Mouse (Mus musculus): ENCODE measurements around the gene Grin2c. TPM values are rescaled to one million over a fixed set of nuclear protein-coding genes. Genes with fewer than 3 reads are reported as not detected.
A peak's percentile ranks its signal among the peaks of the same experiment; 100 is the strongest.

Gene Grin2c
- polyA plus RNA-seq, 1 experiment from 2014 or later, result 0.12 TPM

DNA sequence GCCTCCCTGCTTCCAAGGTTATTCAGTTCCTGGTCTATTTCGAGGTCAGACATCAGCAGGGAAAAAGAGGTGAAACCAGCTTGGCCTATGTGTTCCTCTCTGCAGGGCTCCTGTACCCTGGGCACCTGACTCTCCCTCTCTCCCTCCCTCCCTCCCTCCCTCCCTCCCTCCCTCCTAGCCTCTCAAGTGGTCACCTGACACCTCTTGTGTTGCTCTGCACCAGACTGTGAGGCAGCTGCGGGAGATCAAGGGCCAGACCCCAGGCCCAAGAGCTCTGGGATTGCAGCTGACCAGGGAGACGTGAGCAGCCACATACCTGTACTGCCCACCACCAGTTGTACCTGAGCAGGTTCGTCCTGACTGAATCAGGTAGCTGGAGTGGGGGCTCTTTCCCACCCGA lies 51.9 kb downstream of the Grin2c start:
- no peak for ATAC-seq (ENCODE audit: low read depth)
- 55% methylated on average over 5 of the region's 5 CpGs for WGBS (ENCODE audit: insufficient replicate concordance)

DNA sequence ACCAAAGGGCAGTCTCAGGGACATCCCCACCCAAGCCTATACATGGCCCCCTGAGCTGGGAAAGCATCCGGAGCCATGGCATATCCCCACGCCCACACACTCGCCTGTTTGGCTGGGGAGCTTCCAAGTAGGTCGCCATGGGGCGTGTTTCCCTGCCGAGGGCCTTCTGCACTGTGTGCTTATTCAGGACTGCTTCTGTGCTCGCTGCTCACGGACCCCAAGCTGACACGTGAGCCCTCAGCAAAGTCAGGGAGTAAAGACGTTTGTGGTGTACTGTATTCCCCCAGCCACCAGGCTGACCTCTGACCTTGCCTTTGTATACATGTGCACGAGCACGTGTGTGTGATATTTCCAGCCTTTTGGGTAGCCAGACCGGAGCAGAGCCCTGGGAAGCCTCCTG lies 54.9 kb downstream of the Grin2c start:
- Histone ChIP-seq H3K4me1 (replicated peaks) (peaks cover 23% of the 10 kb centered on the region), H3K4me3 (replicated peaks) (no peak overlapping the region)
- no peak; the same call in 1 of the 2 replicates for ATAC-seq (ENCODE audit: low read depth)

More for the DNA sequence above, 51.9 kb downstream of the Grin2c start:
- Histone ChIP-seq H3K27me3 (no peaks in the 10 kb centered on the region), H3K9ac (no peak overlapping the region), H3K27ac (no peak overlapping the region), H3K4me1 (replicated peaks) (peaks cover 47% of the 10 kb centered on the region), H3K36me3 (no peaks in the 10 kb centered on the region), H3K4me3 (replicated peaks) (no peak overlapping the region), H3K9me3 (replicated peaks) (no peaks in the 10 kb centered on the region), H3K4me2 (no peak overlapping the region)
- no peak for DNase-seq

DNA sequence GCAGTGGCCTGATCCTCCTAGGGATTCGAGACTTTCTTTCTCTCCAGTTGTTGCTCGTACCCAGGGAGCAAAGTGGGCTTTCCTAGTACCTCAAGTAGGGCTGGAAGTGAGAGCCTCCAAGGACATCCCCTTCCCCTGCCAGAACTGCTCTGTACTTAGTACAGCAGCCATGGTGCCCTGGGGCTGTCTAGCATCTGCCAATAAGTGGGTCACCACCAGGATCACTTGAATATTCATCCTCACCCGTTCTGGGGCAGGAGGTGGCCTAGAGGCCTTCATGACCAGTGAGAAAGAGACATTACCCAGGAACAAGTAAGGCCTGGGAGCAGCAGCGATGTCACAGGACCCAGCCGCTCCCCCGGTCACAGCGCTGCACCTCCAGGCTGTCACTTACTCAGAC lies 57.1 kb downstream of the Grin2c start:
- H3K27me3 ChIP-seq, result no peaks in the 10 kb centered on the region
- DNase-seq, result no peak

More for the DNA sequence above, 54.9 kb downstream of the Grin2c start:
- DNase-seq, result no peak
- Histone ChIP-seq H3K27me3 (no peaks in the 10 kb centered on the region), H3K4me2 (no peak overlapping the region), H3K27ac (no peak overlapping the region), H3K36me3 (peaks cover 17% of the 10 kb centered on the region), H3K9ac (no peak overlapping the region), H3K9me3 (replicated peaks) (no peaks in the 10 kb centered on the region)
- WGBS (ENCODE audit: insufficient replicate concordance), result 61% methylated on average over 13 of the region's 13 CpGs

DNA sequence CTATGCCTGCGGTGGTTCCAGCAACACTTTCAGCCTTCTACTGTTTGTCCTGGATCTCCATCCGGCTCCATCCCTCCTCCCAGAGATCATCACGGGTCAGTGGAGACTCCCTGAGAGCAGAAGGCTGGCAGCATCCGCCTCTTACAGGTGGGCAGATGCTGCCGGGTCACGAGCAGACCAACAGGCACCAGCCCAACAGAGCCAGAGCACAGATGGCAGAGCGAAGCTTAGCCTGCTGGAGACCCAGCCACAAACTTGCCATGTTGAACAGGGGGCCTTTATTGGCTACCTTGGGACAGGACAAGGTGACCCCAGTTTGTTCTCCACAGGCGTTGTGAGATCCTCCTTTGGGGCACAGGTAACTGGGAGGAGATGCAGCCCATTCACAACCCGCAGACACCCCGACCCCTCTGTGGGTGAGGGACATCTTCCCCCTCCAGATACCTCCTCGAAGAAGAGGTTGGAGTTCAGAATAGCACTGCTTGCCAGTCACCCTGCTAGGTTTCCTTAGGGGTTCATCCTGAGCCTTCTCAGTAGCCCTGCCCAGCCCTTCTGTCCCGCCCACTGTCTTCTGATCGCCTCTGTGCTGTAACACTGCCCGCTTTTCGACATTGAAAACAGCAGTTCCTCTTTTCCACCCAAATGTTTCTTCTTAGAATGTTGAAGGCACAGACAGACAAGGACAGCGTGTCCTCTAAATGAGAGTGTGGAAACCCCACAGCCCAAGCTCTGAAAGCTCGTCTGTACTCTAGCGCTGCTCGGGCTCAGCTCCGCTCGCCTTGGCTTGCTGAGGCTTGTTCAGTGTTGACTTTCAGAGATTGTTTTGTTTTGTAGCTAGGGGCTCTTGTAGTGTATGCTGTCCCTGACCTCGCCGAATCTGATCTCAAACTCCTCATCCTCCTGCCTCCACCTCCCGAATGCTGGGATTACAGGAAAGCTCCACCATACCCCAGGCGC lies 58.0 kb downstream of the Grin2c start:
- ATAC-seq (ENCODE audit: low read depth), result no peak
- H3K4me3 ChIP-seq (replicated peaks), result no peak overlapping the region
- H3K27ac ChIP-seq, result no peak overlapping the region
- peaks cover 42% of the 10 kb centered on the region for H3K36me3 ChIP-seq
- H3K9me3 ChIP-seq (replicated peaks), result no peaks in the 10 kb centered on the region
- no peaks in the 10 kb centered on the region for H3K27me3 ChIP-seq
- H3K4me2 ChIP-seq, result no peak overlapping the region
- no peak for DNase-seq
- peaks cover 21% of the 10 kb centered on the region for H3K4me1 ChIP-seq (replicated peaks)
- H3K9ac ChIP-seq, result no peak overlapping the region
- WGBS (ENCODE audit: insufficient replicate concordance), result 69% methylated on average over 25 of the region's 25 CpGs

More for the DNA sequence above, 57.1 kb downstream of the Grin2c start:
- Histone ChIP-seq H3K4me3 (replicated peaks) (no peak overlapping the region), H3K36me3 (peaks cover 38% of the 10 kb centered on the region), H3K9ac (no peak overlapping the region), H3K9me3 (replicated peaks) (no peaks in the 10 kb centered on the region), H3K4me1 (replicated peaks) (peaks cover 21% of the 10 kb centered on the region), H3K27ac (no peak overlapping the region), H3K4me2 (no peak overlapping the region)
- ATAC-seq (ENCODE audit: low read depth), result no peak
- 70% methylated on average over 7 of the region's 7 CpGs for WGBS (ENCODE audit: insufficient replicate concordance)

DNA sequence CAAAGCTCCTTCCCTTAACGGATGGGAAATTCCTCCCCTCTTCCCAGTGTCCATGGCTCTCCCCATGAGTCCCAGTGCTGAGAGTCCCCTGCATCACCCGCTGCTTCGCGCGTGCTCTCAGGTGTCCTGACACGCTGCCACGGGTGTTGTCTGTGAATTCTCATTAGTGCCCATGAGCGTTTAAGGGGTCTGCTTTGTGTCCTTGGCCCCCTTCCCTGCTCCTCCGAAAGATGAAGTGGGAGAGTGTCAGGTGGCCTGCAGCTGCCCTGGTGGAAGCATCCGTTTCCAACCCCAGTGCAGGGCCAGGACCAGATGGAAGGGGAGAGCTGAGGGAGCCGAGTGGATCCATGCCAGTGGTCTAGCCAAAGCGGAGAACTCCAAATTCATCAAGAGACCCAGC lies 58.9 kb downstream of the Grin2c start:
- no peak for ATAC-seq (ENCODE audit: low read depth)
- 84% methylated on average over 12 of the region's 12 CpGs for WGBS (ENCODE audit: insufficient replicate concordance)
- Histone ChIP-seq H3K27me3 (no peaks in the 10 kb centered on the region), H3K4me1 (replicated peaks) (peaks cover 21% of the 10 kb centered on the region), H3K4me2 (no peak overlapping the region), H3K36me3 (peaks cover 50% of the 10 kb centered on the region), H3K9ac (no peak overlapping the region), H3K27ac (no peak overlapping the region), H3K9me3 (replicated peaks) (no peaks in the 10 kb centered on the region), H3K4me3 (replicated peaks) (no peak overlapping the region)
- DNase-seq, result no peak

DNA sequence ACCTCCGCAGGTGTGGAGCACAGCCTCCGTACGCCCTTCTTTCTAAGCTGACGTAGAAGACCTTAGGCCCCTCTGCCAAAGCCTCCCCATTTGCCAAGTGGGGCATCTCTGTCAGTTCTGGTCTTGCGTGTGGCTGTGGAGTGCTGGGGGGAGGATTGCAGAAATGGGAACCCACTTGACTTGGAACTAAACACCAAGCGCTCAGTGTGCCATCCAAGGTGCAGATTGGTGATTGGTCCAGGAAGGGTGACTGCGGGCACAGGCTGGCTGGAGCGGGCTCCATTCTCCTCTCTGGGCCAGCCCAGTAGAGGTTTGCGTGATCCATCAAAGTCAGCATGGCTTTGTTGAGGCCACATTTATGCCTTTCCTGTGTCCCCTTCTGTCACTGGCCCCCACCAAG lies 64.3 kb downstream of the Grin2c start:
- H3K36me3 ChIP-seq, result peaks cover 68% of the 10 kb centered on the region
- H3K27ac ChIP-seq, result no peak overlapping the region
- no peak overlapping the region for H3K4me2 ChIP-seq
- ATAC-seq (ENCODE audit: low read depth), result no peak
- no peaks in the 10 kb centered on the region for H3K9me3 ChIP-seq (replicated peaks)
- WGBS (ENCODE audit: insufficient replicate concordance), result 84% methylated on average over 9 of the region's 9 CpGs
- H3K4me1 ChIP-seq (replicated peaks), result no peaks in the 10 kb centered on the region
- no peak overlapping the region for H3K9ac ChIP-seq
- DNase-seq, result no peak
- no peaks in the 10 kb centered on the region for H3K27me3 ChIP-seq
- no peak overlapping the region for H3K4me3 ChIP-seq (replicated peaks)

DNA sequence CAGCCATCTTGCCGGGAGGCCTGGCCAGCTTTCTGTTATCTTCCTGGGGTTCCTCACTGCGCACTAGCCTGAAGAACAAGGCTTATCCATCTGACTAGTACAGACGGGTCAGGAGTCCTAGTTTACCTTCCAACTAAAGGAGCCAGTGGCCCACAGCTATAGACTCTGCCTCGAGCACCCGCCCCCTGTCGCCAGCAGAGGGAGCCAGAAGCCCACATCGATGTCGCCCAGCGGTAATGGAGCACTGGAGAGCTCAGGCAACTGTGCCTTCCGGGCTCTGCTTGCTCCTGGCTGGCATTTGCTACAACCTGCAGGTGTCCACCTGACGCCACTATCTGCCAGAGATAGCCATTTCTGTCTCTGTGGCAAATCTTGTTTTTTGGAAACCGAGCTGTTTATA lies 64.7 kb downstream of the Grin2c start:
- H3K27ac ChIP-seq, result no peak overlapping the region
- no peak overlapping the region for H3K9ac ChIP-seq
- H3K4me2 ChIP-seq, result no peak overlapping the region
- H3K27me3 ChIP-seq, result no peaks in the 10 kb centered on the region
- H3K4me1 ChIP-seq (replicated peaks), result no peaks in the 10 kb centered on the region
- no peak overlapping the region for H3K4me3 ChIP-seq (replicated peaks)
- no peaks in the 10 kb centered on the region for H3K9me3 ChIP-seq (replicated peaks)
- 19% methylated on average over 12 of the region's 12 CpGs for WGBS (ENCODE audit: insufficient replicate concordance)
- DNase-seq (peak; percentile 52), ATAC-seq (ENCODE audit: low read depth) (peak; percentile 60)
- peaks cover 64% of the 10 kb centered on the region for H3K36me3 ChIP-seq

DNA sequence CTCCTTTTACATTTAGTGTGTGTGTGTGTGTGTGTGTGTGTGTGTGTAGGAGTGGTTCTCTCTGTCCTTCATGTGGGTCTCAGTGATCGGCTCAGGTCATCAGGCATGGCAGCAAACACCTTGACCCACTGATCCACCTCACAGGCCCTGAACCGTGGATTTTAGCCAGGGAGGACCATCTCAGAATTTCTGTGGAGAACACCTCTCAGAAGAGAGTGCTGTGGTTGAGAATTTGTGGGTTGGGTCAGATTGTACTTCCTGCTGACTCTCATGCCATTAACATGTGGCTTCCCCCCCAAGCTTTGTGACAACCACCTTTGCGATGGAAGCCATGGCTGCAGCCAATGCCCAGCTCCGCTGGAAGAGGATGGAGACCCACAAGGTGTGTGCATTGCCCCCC lies 66.5 kb downstream of the Grin2c start:
- 77% methylated on average over 4 of the region's 4 CpGs for WGBS (ENCODE audit: insufficient replicate concordance)
- H3K9me3 ChIP-seq (replicated peaks), result no peaks in the 10 kb centered on the region
- no peak overlapping the region for H3K4me3 ChIP-seq (replicated peaks)
- peaks cover 52% of the 10 kb centered on the region for H3K36me3 ChIP-seq
- no peaks in the 10 kb centered on the region for H3K27me3 ChIP-seq
- H3K4me2 ChIP-seq, result no peak overlapping the region
- DNase-seq (no peak), ATAC-seq (ENCODE audit: low read depth) (no peak)
- no peak overlapping the region for H3K9ac ChIP-seq
- peaks cover 16% of the 10 kb centered on the region for H3K4me1 ChIP-seq (replicated peaks)
- no peak overlapping the region for H3K27ac ChIP-seq

Small RNAs within 50 kb of the gene (microRNA-seq; reads per million reads assigned to microRNA genes)
- not detected for gene Gm25837

Other genes with a start within 250 kb of the Grin2c start
- not detected in 2 replicates for gene Cd300ld4, start 240.2 kb downstream of the Grin2c start, polyA plus RNA-seq (2015; fragmentation: Nextera tagmentation; extraction: Ambion mirVana)
- not detected in 2 replicates for gene Cd300ld5, start 229.5 kb downstream of the Grin2c start, polyA plus RNA-seq (2015; fragmentation: Nextera tagmentation; extraction: Ambion mirVana)
- not detected in 2 replicates for gene Cd300ld3, start 218.8 kb downstream of the Grin2c start, polyA plus RNA-seq (2015; fragmentation: Nextera tagmentation; extraction: Ambion mirVana)
- 0.68 and 0.82 TPM in 2 replicates for gene Cd300e, start 205.1 kb downstream of the Grin2c start, polyA plus RNA-seq (2015; fragmentation: Nextera tagmentation; extraction: Ambion mirVana)
- 3.3 and 3.6 TPM in 2 replicates for gene Rab37, start 175.8 kb downstream of the Grin2c start, polyA plus RNA-seq (2015; fragmentation: Nextera tagmentation; extraction: Ambion mirVana)
- gene Cd300lf, start 133.3 kb downstream of the Grin2c start, polyA plus RNA-seq (2015; fragmentation: Nextera tagmentation; extraction: Ambion mirVana), result 0.97 TPM in 2 replicates
- gene Slc9a3r1, start 103.9 kb downstream of the Grin2c start, polyA plus RNA-seq (2015; fragmentation: Nextera tagmentation; extraction: Ambion mirVana), result 59.8 and 69.9 TPM in 2 replicates
- gene Tmem104, start 79.8 kb downstream of the Grin2c start, polyA plus RNA-seq (2015; fragmentation: Nextera tagmentation; extraction: Ambion mirVana), result 5.1 and 6.8 TPM in 2 replicates
- 11.9 and 13.3 TPM in 2 replicates for gene Nat9, start 79.4 kb downstream of the Grin2c start, polyA plus RNA-seq (2015; fragmentation: Nextera tagmentation; extraction: Ambion mirVana)
- 16.3 and 18.2 TPM in 2 replicates for gene Fdxr, start 9.8 kb upstream of the Grin2c start, polyA plus RNA-seq (2015; fragmentation: Nextera tagmentation; extraction: Ambion mirVana)
- 2.0 and 2.2 TPM in 2 replicates for gene Fads6, start 30.4 kb upstream of the Grin2c start, polyA plus RNA-seq (2015; fragmentation: Nextera tagmentation; extraction: Ambion mirVana)
- gene Otop2, start 39.9 kb upstream of the Grin2c start, polyA plus RNA-seq (2015; fragmentation: Nextera tagmentation; extraction: Ambion mirVana), result not detected in 2 replicates
- gene Ush1g, start 54.8 kb upstream of the Grin2c start, polyA plus RNA-seq (2015; fragmentation: Nextera tagmentation; extraction: Ambion mirVana), result 0.07 and 0.14 TPM in 2 replicates
- gene Otop3, start 67.5 kb upstream of the Grin2c start, polyA plus RNA-seq (2015; fragmentation: Nextera tagmentation; extraction: Ambion mirVana), result not detected in 2 replicates
- 1.1 and 1.2 TPM in 2 replicates for gene Hid1, start 100.5 kb upstream of the Grin2c start, polyA plus RNA-seq (2015; fragmentation: Nextera tagmentation; extraction: Ambion mirVana)
- gene Cdr2l, start 114.7 kb upstream of the Grin2c start, polyA plus RNA-seq (2015; fragmentation: Nextera tagmentation; extraction: Ambion mirVana), result 1.5 and 1.7 TPM in 2 replicates
- gene Mrpl58, start 136.5 kb upstream of the Grin2c start, polyA plus RNA-seq (2015; fragmentation: Nextera tagmentation; extraction: Ambion mirVana), result 103 and 104 TPM in 2 replicates
- gene Atp5h, start 152.7 kb upstream of the Grin2c start, polyA plus RNA-seq (2015; fragmentation: Nextera tagmentation; extraction: Ambion mirVana), result 633 and 650 TPM in 2 replicates
- gene Kctd2, start 152.9 kb upstream of the Grin2c start, polyA plus RNA-seq (2015; fragmentation: Nextera tagmentation; extraction: Ambion mirVana), result 2.5 and 4.1 TPM in 2 replicates
- 0.16 and 0.27 TPM in 2 replicates for gene Trim80, start 173.3 kb upstream of the Grin2c start, polyA plus RNA-seq (2015; fragmentation: Nextera tagmentation; extraction: Ambion mirVana)
- gene Slc16a5, start 195.2 kb upstream of the Grin2c start, polyA plus RNA-seq (2015; fragmentation: Nextera tagmentation; extraction: Ambion mirVana), result 0.06 TPM in 1 of 2 replicates, not detected in the other
- 3.2 and 3.7 TPM in 2 replicates for gene Armc7, start 208.4 kb upstream of the Grin2c start, polyA plus RNA-seq (2015; fragmentation: Nextera tagmentation; extraction: Ambion mirVana)
- 60.8 and 64.6 TPM in 2 replicates for gene Nt5c, start 224.6 kb upstream of the Grin2c start, polyA plus RNA-seq (2015; fragmentation: Nextera tagmentation; extraction: Ambion mirVana)
- gene Jpt1, start 247.1 kb upstream of the Grin2c start, polyA plus RNA-seq (2015; fragmentation: Nextera tagmentation; extraction: Ambion mirVana), result 292 and 314 TPM in 2 replicates

All from liver, embryonic 13.5 days (tissue).